Mouse (Mus musculus): ENCODE measurements around the gene Acvr2b. TPM values are rescaled to one million over a fixed set of nuclear protein-coding genes. Genes with fewer than 3 reads are reported as not detected.

Acvr2b gene
- polyA plus RNA-seq, 1 experiment from 2014 or later = 23.1 TPM

DNA sequence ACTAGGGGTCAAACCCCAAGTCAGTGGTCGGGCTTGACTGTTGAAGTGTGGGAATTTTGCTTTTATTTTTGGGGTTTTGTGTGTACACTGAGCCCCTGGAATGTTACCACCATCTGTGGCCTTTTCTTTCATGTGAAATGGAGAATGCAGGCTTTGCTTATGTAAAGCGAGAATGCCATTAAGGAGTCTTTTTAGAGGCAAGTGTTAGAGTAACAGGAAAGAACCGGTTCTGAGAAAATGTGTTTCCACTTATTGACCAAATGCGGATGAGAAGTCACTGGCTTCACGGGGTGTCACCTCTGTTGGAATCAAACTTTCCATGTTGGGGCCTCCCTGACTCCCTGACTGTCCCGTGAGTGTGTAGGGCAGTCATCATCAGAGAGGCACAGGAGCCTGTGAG is 26.4 kb upstream of the Acvr2b start:
- Histone ChIP-seq H3K4me2 (replicated peaks) (no peak overlapping the region), H3K9me3 (no peaks in the 10 kb centered on the region), H3K9ac (no peak overlapping the region), H3K4me1 (no peaks in the 10 kb centered on the region), H3K36me3 (peaks cover 25% of the 10 kb centered on the region), H3K4me3 (no peak overlapping the region), H3K27me3 (no peaks in the 10 kb centered on the region), H3K27ac (no peak overlapping the region)
- WGBS = 38% methylated on average over 6 of the region's 6 CpGs
- ATAC-seq (ENCODE audit: low FRiP score, low read depth) = no peak

DNA sequence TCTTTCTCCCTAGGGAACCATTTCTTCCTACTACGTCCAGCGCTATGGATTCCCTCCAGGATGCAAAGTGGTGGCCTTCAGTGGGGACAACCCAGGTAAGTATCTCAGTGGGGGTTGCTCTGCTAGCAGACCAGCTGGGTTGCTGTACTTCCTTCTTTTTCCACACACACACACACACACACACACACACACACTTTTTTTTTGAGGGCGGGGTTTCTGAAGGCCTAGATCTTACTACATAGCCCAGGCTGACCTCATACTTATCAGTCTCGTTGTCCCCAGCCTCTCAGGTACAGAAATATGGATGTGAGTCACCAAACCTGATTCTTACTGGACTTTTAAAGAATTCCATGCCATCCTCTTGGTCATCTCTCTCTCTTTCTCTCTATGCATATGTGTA is 23.7 kb upstream of the Acvr2b start:
- Histone ChIP-seq H3K9ac (no peak overlapping the region), H3K36me3 (peaks cover 33% of the 10 kb centered on the region), H3K4me3 (no peak overlapping the region), H3K9me3 (no peaks in the 10 kb centered on the region), H3K4me2 (replicated peaks) (no peak overlapping the region), H3K27me3 (no peaks in the 10 kb centered on the region), H3K27ac (no peak overlapping the region), H3K4me1 (no peaks in the 10 kb centered on the region)
- WGBS = 85% methylated on average over 4 of the region's 4 CpGs
- ATAC-seq (ENCODE audit: low FRiP score, low read depth) = no peak

DNA sequence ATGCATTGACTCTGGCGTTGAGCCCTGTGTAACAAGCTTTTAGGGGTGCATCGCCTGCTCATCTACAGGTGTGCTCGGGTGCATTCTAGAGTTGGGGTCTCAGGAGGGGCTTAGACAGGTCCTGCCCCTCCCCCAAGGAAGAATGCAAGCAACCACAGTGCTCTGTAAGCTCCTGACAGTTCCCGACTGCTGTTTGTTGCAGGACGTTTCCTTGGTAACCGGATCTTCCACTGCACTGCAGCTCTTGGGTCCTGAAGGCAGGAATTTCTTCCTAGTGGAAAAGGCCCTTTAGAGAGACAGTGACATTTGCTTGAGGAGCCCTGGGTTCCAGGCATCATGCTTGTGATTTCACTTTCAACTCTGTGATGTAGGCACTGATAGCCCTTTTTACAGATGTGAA is 19.3 kb upstream of the Acvr2b start:
- Histone ChIP-seq H3K27me3 (no peaks in the 10 kb centered on the region), H3K4me2 (replicated peaks) (no peak overlapping the region), H3K4me1 (no peaks in the 10 kb centered on the region), H3K4me3 (no peak overlapping the region), H3K36me3 (peaks cover 34% of the 10 kb centered on the region), H3K27ac (no peak overlapping the region), H3K9me3 (no peaks in the 10 kb centered on the region), H3K9ac (no peak overlapping the region)
- ATAC-seq (ENCODE audit: low FRiP score, low read depth) = no peak
- WGBS = 71% methylated on average over 6 of the region's 6 CpGs

DNA sequence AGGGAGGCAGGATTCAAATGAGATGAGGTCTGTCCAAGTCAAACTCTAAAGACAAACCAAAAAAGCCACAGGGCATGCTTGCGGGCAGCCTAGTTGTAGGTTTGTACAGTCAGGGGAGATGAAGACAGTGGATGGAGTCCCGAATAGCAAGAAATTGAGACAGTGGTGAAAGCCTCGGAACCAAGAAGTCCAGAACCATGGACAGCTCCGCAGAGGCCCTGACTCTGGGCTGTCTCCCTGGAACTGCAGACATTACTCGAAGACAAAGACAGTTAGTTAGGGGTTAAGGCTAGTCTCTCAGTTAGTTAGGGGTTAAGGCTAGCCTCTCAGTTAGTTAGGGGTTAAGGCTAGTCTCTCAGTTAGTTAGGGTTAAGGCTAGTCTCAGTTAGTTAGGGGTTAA is 13.0 kb upstream of the Acvr2b start:
- 58% methylated on average over 5 of the region's 5 CpGs for WGBS

DNA sequence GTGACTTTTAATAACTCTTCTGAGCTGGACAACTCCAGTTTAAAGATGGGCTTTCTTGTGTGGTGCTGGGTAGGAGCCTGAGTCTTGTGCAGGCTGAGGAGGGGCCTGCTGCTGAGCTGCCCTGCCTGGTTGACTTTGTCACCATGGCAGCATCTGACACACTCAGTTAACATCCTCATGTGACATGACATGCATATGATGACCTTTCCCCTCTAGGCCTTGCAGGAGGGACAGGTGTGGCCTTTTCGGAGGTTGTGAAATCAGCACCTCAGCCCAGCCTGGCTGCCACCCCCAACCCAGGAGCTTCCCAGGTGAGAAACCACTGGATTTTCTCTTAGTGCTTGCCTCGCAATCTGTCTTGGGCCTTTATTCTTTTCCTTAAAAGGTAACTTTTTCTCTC is 11.7 kb upstream of the Acvr2b start:
- Histone ChIP-seq H3K27me3 (no peaks in the 10 kb centered on the region), H3K27ac (no peak overlapping the region), H3K9ac (no peak overlapping the region), H3K9me3 (no peaks in the 10 kb centered on the region), H3K4me1 (no peaks in the 10 kb centered on the region), H3K4me3 (no peak overlapping the region), H3K4me2 (replicated peaks) (no peak overlapping the region), H3K36me3 (peaks cover 11% of the 10 kb centered on the region)
- ATAC-seq (ENCODE audit: low FRiP score, low read depth) = no peak
- WGBS = 87% methylated on average over 2 of the region's 2 CpGs

More for the DNA sequence above, 13.0 kb upstream of the Acvr2b start:
- no peaks in the 10 kb centered on the region for H3K27me3 ChIP-seq
- no peak overlapping the region for H3K4me3 ChIP-seq
- no peaks in the 10 kb centered on the region for H3K9me3 ChIP-seq
- H3K9ac ChIP-seq = no peak overlapping the region
- peaks cover 14% of the 10 kb centered on the region for H3K36me3 ChIP-seq
- no peak overlapping the region for H3K27ac ChIP-seq
- H3K4me2 ChIP-seq (replicated peaks) = no peak overlapping the region
- no peak for ATAC-seq (ENCODE audit: low FRiP score, low read depth)
- H3K4me1 ChIP-seq = no peaks in the 10 kb centered on the region

DNA sequence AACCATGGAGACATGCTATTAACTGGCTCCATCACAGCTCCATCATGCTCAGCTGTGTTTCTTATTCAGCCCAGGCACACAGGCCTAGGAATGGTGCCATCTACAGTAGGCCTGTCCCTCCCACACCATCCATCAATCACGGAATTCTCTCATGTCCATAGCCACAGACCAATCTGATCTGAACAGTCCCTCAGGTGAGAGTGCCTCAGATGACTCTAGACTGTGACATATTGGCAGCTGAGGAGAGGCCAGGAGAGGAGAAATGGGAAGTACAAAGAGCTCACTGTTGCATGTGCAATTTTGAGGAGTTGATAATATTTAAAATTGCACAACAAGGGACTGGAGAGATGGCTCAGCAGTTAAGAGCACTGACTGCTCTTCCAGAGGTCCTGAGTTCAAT is 7.1 kb upstream of the Acvr2b start:
- no peaks in the 10 kb centered on the region for H3K4me1 ChIP-seq
- H3K27ac ChIP-seq = no peak overlapping the region
- H3K4me3 ChIP-seq = no peak overlapping the region
- no peak overlapping the region for H3K9ac ChIP-seq
- 89% methylated on average over 1 of the region's 1 CpGs for WGBS
- no peak for ATAC-seq (ENCODE audit: low FRiP score, low read depth)
- H3K4me2 ChIP-seq (replicated peaks) = no peak overlapping the region
- peaks cover 5% of the 10 kb centered on the region; the same call in 1 of the 2 replicates for H3K36me3 ChIP-seq
- no peaks in the 10 kb centered on the region for H3K9me3 ChIP-seq
- H3K27me3 ChIP-seq = no peaks in the 10 kb centered on the region

DNA sequence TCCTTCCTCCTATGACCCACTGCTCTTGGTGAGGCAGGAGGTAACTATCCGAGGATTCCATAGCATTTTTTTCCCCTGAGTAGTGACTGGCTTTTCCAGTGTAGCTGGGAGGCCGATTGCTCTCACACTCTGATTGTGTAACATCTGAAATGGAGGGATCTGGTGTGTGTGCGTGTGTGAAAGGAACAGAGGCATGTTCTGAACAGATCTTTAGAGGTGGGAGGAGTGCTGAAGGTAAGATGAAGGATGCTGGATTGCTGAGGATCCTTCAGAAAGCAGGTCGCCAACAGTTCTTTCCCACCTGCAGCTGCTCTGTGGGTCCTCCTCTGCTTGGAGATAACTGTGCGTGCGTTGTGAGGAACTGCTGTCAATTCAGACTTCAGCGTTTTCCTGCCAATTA is 567 bp upstream of the Acvr2b start:
- H3K4me3 ChIP-seq = peak overlapping the region; percentile 83
- 0 out of 2 replicates have a peak overlapping the region, but pooled peaks have one; percentile 29 for H3K27ac ChIP-seq
- 0 out of 2 replicates have a peak, but pooled peaks cover 4% of the 10 kb centered on the region for H3K36me3 ChIP-seq
- peaks cover 32% of the 10 kb centered on the region for H3K4me1 ChIP-seq
- H3K27me3 ChIP-seq = no peaks in the 10 kb centered on the region
- no peaks in the 10 kb centered on the region for H3K9me3 ChIP-seq
- ATAC-seq (ENCODE audit: low FRiP score, low read depth) = peak; percentile 10; the same call in 1 of the 2 replicates
- peak overlapping the region; percentile 55 for H3K9ac ChIP-seq
- peak overlapping the region; percentile 96 for H3K4me2 ChIP-seq (replicated peaks)
- 10% methylated on average over 7 of the region's 7 CpGs for WGBS

DNA sequence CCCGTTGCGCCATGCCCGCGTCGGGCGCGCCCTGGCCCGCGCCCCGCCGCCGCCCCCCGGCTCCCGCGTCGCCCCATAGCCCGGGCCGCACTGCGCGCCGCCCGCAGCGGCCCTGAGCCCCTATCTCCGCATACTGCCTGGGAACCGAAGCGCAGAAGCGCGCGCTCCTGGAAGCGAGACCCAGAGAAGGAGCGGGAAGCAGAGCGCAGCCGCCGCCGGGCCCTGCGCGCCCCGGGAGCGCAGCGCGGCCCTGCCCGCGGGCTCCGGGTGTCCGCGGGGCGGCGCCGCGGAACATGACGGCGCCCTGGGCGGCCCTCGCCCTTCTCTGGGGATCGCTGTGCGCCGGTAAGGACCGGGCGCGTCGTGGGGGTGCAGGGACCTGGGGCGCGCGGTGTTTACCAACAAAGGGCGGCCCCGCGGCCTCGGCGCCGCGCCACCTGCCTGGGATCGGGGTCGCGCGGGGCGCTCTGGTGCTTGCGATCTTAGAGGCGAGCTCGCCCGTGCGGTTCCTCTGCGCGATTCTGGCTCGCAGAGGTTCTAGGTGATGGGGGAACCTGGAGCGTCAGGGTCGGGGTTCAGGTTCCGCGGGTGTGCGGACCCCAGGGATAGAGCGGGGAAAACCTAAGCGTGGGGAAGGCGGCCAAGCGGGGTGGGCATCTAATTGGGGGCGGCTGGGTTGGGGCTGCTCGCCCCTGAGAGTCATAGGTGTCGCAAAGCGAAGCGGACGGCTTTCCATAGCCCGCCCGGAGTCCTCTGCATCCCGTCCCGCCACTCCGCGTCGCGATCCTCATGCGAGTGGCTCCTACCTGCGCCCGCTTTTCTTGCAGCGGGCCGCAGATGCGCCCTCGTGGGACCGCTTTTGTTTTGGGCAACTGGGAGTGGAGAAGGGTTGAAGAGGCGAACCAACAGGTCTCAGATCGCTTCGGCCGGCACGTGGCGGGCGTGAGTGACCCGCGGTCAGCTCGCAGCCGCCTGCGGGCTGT is 626 bp downstream of the Acvr2b start:
- Histone ChIP-seq H3K4me1 (peaks cover 35% of the 10 kb centered on the region), H3K27me3 (no peaks in the 10 kb centered on the region), H3K27ac (peak overlapping the region; percentile 96), H3K9me3 (no peaks in the 10 kb centered on the region), H3K9ac (peak overlapping the region; percentile 97), H3K4me3 (peak overlapping the region; percentile 83), H3K36me3 (0 out of 2 replicates have a peak, but pooled peaks cover 7% of the 10 kb centered on the region), H3K4me2 (replicated peaks) (peak overlapping the region; percentile 96)
- ATAC-seq (ENCODE audit: low FRiP score, low read depth) = peak; percentile 57
- under 1% methylated on average over 126 of the region's 127 CpGs for WGBS

DNA sequence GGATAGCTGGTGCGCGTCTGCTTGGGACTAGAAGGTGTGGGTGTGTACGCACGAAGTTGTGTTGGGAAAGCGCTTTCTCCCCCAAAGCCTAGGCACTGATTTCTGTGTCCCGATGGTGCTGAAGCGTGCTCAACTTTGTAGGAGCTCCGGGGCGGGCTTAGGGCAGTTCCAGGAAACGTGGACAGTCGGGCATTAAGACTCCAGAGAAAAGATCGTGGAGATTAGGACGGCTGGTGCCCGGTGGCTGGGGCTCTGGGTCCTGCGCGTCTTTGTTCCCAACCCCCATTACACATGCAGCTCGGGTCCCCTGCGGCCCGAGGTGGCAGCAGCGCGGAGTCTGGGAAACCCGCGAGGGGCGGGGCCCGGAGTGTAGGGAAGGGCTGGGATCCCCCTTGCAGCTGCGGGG is 1.3 kb downstream of the Acvr2b start:
- Histone ChIP-seq H3K4me1 (peaks cover 42% of the 10 kb centered on the region), H3K27ac (peak overlapping the region; percentile 96), H3K27me3 (no peaks in the 10 kb centered on the region), H3K4me3 (peak overlapping the region; percentile 83), H3K9me3 (no peaks in the 10 kb centered on the region), H3K36me3 (0 out of 2 replicates have a peak, but pooled peaks cover 7% of the 10 kb centered on the region), H3K9ac (peak overlapping the region; percentile 97), H3K4me2 (replicated peaks) (peak overlapping the region; percentile 96)
- WGBS = under 1% methylated on average over 26 of the region's 26 CpGs
- peak; percentile 18; the same call in 1 of the 2 replicates for ATAC-seq (ENCODE audit: low FRiP score, low read depth)

DNA sequence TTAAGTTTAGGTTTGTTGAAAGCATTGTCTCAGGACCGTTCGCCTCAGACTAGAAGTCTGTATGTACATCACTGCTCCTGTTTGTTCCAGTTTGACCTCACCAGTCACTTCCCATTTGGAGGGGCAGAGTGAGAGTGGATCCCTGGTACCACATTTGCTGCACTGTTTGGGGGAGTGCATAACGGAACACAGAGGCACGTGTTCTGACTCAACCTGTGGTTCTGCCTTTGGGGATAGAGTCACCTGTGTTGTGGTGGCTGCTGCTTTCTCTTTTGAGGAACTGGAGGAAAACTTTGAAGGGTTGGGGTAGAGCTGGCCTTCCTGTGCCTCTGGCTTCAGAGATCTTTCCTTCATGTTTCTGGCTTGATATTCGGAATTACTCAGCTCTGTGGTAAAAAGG is 2.2 kb downstream of the Acvr2b start:
- Histone ChIP-seq H3K4me3 (peak overlapping the region; percentile 83), H3K4me1 (peaks cover 50% of the 10 kb centered on the region), H3K4me2 (replicated peaks) (peak overlapping the region; percentile 96), H3K27me3 (no peaks in the 10 kb centered on the region), H3K9me3 (no peaks in the 10 kb centered on the region), H3K27ac (no peak overlapping the region), H3K36me3 (0 out of 2 replicates have a peak, but pooled peaks cover 7% of the 10 kb centered on the region), H3K9ac (peak overlapping the region; percentile 97; the same call in 1 of the 2 replicates)
- 62% methylated on average over 5 of the region's 5 CpGs for WGBS
- no peak for ATAC-seq (ENCODE audit: low FRiP score, low read depth)

DNA sequence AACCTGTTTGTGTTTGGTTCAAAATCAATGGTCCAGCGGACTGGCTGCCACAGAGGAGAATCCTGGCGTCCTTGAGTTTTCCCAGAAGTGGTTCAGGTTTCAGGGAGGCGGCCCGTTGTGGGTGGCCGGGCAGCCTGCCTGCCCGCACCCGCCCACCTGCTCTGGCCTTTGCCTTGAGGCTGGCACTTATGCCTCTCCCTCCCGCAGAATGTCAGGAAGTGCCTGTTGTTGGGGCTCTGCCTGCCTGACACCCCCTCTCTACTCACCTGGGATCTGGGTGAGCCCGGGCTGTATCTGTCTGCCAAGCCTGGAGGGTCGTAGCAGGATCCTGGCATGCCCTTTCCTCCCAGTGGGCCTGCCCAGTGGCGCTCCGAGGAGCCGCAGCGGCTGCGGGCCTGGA is 6.0 kb downstream of the Acvr2b start:
- peaks cover 22% of the 10 kb centered on the region for H3K9me3 ChIP-seq
- H3K4me2 ChIP-seq (replicated peaks) = no peak overlapping the region
- H3K36me3 ChIP-seq = peaks cover 32% of the 10 kb centered on the region
- H3K27me3 ChIP-seq = no peaks in the 10 kb centered on the region
- 0 out of 2 replicates have a peak overlapping the region, but pooled peaks have one; percentile 31 for H3K9ac ChIP-seq
- peaks cover 47% of the 10 kb centered on the region for H3K4me1 ChIP-seq
- no peak for ATAC-seq (ENCODE audit: low FRiP score, low read depth)
- H3K4me3 ChIP-seq = no peak overlapping the region
- peak overlapping the region; percentile 52; the same call in 1 of the 2 replicates for H3K27ac ChIP-seq
- WGBS = 64% methylated on average over 15 of the region's 15 CpGs

DNA sequence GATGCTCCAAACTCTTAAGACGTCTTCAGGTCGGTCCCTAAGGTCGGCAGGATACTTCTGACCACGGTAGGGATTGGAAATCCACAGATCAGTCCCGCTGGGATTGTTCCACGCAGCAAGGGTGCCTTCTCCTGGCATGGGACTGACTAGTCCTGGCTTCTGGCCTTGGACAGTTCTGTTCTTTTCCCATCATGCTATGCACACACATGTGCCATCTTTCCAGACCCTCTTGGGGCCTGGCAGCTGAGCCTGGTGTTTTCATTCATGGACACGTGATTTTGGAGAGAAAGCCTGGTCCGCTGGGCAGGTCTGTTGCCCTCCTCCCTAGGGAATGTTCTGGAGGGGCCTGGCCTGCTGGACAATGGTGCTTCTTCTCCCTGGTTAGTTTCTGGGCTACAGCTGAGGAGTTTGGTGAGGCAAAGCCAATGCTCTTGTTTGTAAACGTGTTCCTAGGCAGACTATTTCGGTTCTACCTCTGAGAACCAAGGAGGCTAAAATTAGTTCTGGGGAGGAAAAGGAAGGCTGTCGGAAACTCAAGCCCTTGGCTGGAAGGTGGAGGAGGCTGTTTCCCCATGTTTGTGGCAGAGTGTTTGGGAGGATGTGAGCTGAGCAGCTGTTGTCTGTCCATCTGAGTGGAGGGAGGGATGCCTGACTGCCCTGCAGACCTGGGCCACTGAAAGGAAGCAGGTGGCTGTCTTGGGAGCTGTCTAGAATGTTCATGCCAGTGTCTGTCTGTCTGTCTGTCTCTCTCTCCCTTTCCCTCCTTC is 7.2 kb downstream of the Acvr2b start:
- Histone ChIP-seq H3K27me3 (no peaks in the 10 kb centered on the region), H3K9me3 (peaks cover 29% of the 10 kb centered on the region), H3K27ac (peak overlapping the region; percentile 58; the same call in 1 of the 2 replicates), H3K4me1 (peaks cover 40% of the 10 kb centered on the region), H3K36me3 (peaks cover 38% of the 10 kb centered on the region), H3K4me2 (replicated peaks) (0 out of 2 replicates have a peak overlapping the region, but pooled peaks have one; percentile 4), H3K4me3 (no peak overlapping the region), H3K9ac (no peak overlapping the region)
- WGBS = 82% methylated on average over 11 of the region's 11 CpGs
- no peak for ATAC-seq (ENCODE audit: low FRiP score, low read depth)

Measured in limb, embryonic 13.5 days (tissue).